Mouse (Mus musculus) activated CD4-positive, CD25-positive, alpha-beta regulatory T cell, adult 9 weeks (primary cell): Measurements from ENCODE around the gene Mgat5. TPM values are rescaled to one million over a fixed set of nuclear protein-coding genes. Genes with fewer than 3 reads are reported as not detected.

Experiments used
- polyA plus RNA-seq: library from polyadenylated mRNA; unstranded; fragments of 100-300 nt; shearing (Covaris generic); gene quantifications from one replicate; pipeline ENCODE4 v1.2.1, GENCODE M21; 2017

The Mgat5 gene
- 22.5 TPM for polyA plus RNA-seq

GRCm38 (mm10) chr1:127204817-127205485, at the start of gene Mgat5:
Mgat5 (plus strand) TSS chr1:127205015.

